8 mouse cellular contexts compared by ENCODE assay signal in the genomic region with DNA sequence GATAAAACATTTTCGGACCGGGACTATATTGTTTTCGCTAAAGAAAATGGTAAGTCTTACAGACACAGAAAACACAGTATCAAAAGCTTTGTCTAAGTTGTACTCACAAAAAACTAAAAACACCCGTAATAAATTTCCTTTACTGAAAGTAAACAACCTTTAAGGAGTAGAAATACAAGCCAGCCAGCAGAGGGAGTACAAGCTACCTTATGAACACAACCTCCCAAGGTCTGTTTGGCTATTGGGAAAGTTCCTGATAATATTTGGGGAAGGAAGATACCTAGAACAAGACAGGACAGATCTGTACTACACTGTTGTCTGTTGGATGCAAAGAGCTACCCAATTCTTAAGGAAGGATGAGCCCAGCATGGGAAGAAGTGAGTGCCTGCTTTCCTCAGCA.
DNase-seq lines count a peak whose midpoint lies in the region; ATAC-seq and TF ChIP-seq lines count a peak whose summit lies in the region.
"Not testable (repeated sequence)": the region's sequence is repeated elsewhere in the genome, so short reads cannot be mapped to it uniquely, and the experiment has no call there.

No protein-coding gene starts in this region.

- not testable (repeated sequence) for H3K36me3 ChIP-seq in stomach, postnatal 0 days (ENCODE audit: control insufficient read depth, insufficient read depth, low read length)

- H3K27me3 ChIP-seq in stomach, postnatal 0 days (ENCODE audit: control insufficient read depth, insufficient read depth, low read length) = not testable (repeated sequence)

- peak; percentile 66; the same call in 1 of the 2 replicates for ATAC-seq in common myeloid progenitor, adult 5-6 weeks (replicated peaks; ENCODE audit: low read depth, poor library complexity, severe bottlenecking)
- peak; percentile 86 for ATAC-seq in granulocyte monocyte progenitor cell, adult 5-6 weeks (replicated peaks; ENCODE audit: poor library complexity, severe bottlenecking)
- peak; percentile 87 for ATAC-seq in megakaryocyte progenitor cell, adult 5-6 weeks (replicated peaks; ENCODE audit: poor library complexity)
- ATAC-seq in stomach, postnatal 0 days (ENCODE audit: low FRiP score, low TSS enrichment) = not testable (repeated sequence)

- peak; percentile 40 for DNase-seq in CD4-positive, CD25-positive, alpha-beta regulatory T cell, adult 2 months (ENCODE audit: low read depth, low spot score)
- peak; percentile 63 for DNase-seq in ZHBTc4 (ENCODE audit: low read depth, low spot score)
- peak; percentile 53 for DNase-seq in induced T-regulatory cell, adult 2 months (ENCODE audit: low read depth)
- DNase-seq in left cerebral cortex, postnatal 4 days = peak; percentile 8
- not testable (repeated sequence) for DNase-seq in stomach, postnatal 0 days (ENCODE audit: low spot score)

- TF ChIP-seq CTCF in stomach, postnatal 0 days (IDR thresholded peaks at IDR 0.05; ENCODE audit: low read depth) = peak; percentile 66

- H3K4me1 ChIP-seq in stomach, postnatal 0 days (replicated peaks; ENCODE audit: control insufficient read depth, insufficient read depth) = not testable (repeated sequence)

- not testable (repeated sequence) for H3K27ac ChIP-seq in stomach, postnatal 0 days (replicated peaks)

- H3K9me3 ChIP-seq in stomach, postnatal 0 days (ENCODE audit: control insufficient read depth, low read length) = not testable (repeated sequence)

- H3K4me3 ChIP-seq in stomach, postnatal 0 days (ENCODE audit: low read depth, low read length) = not testable (repeated sequence)

- not testable (repeated sequence) for H3K9ac ChIP-seq in stomach, postnatal 0 days (ENCODE audit: low read length)

- 62% methylated on average over 4 of the region's 4 CpGs for WGBS in stomach, postnatal 0 days

- intact Hi-C loops in left cerebral cortex, postnatal 4 days (cut with DNase I) = not testable (repeated sequence)

- not testable (repeated sequence) for TF ChIP-seq EP300 in stomach, postnatal 0 days (optimal IDR thresholded peaks at IDR 0.05)

- not testable (repeated sequence) for H3K4me2 ChIP-seq in stomach, postnatal 0 days (replicated peaks; ENCODE audit: low read depth)
